Mouse (Mus musculus) ES-E14 (cell line): Measurements from ENCODE around the gene Nmt1. TPM values are rescaled to one million over a fixed set of nuclear protein-coding genes. Genes with fewer than 3 reads are reported as not detected.

Source experiments
- DNase-seq: peaks from one replicate; pipeline ENCODE4 v3.0.0-alpha.2; 2013; ENCODE audit warnings: low read depth, low spot score
- H3K27ac ChIP-seq: 2 replicates; pipeline ENCODE4 v1.5.1; 2012; ENCODE audit warnings: low read depth, mild to moderate bottlenecking, low read length, moderate library complexity, mixed read lengths; ENCODE audit not compliant: poor library complexity, insufficient read depth, severe bottlenecking
- H3K36me3 ChIP-seq: 2 replicates; pipeline ENCODE4 v1.6.1; 2012; ENCODE audit warnings: mild to moderate bottlenecking, low read length, moderate library complexity, mixed read lengths; ENCODE audit not compliant: control insufficient read depth, poor library complexity, insufficient read depth, severe bottlenecking
- H3K4me1 ChIP-seq, 2 experiments: fragments of 150-350 bp in 1 of 2; sonication (generic) in 1 of 2; 2 replicates each; pipeline ENCODE4 v1.6.1; 2012; ENCODE audit warnings: low read length in 2 of 2, mild to moderate bottlenecking in 1 of 2, mixed read lengths in 1 of 2; ENCODE audit not compliant: control insufficient read depth in 2 of 2, insufficient read depth in 2 of 2, poor library complexity in 1 of 2
- H3K4me3 ChIP-seq, 2 experiments: fragments of 150-350 bp in 1 of 2; sonication (generic) in 1 of 2; 2 replicates each; pipeline ENCODE4 v1.5.1; 2012; ENCODE audit warnings: low read length in 2 of 2, low read depth in 1 of 2, mild to moderate bottlenecking in 1 of 2, mixed read lengths in 1 of 2; ENCODE audit not compliant: insufficient read depth in 1 of 2, poor library complexity in 1 of 2, severe bottlenecking in 1 of 2
- H3K9ac ChIP-seq: 2 replicates; pipeline ENCODE4 v1.6.1; 2012; ENCODE audit warnings: low read depth, mild to moderate bottlenecking, low read length, mixed read lengths; ENCODE audit not compliant: poor library complexity, insufficient read depth, severe bottlenecking
- H3K9me3 ChIP-seq: fragments of 150-350 bp; sonication (generic); 2 replicates; pipeline ENCODE4 v1.6.1; 2012; ENCODE audit warnings: low read depth, mild to moderate bottlenecking, low read length; ENCODE audit not compliant: control insufficient read depth, insufficient read depth
- CHD2 ChIP-seq: IDR thresholded peaks from 2 replicates; pipeline ENCODE4 v1.6.1; 2014; ENCODE audit warnings: mild to moderate bottlenecking, low read depth, low read length, inconsistent platforms
- HCFC1 ChIP-seq: IDR thresholded peaks from 2 replicates; pipeline ENCODE4 v1.6.1; 2012; ENCODE audit warnings: low read length, inconsistent platforms, borderline replicate concordance; ENCODE audit not compliant: insufficient read depth
- MAFK ChIP-seq: IDR thresholded peaks from 2 replicates; pipeline ENCODE4 v1.6.1; 2014; ENCODE audit warnings: mild to moderate bottlenecking, low read depth, low read length, inconsistent platforms; ENCODE audit not compliant: insufficient read depth
- ZC3H11A ChIP-seq: IDR thresholded peaks from 2 replicates; pipeline ENCODE4 v1.6.1; 2012; ENCODE audit warnings: low read depth, mild to moderate bottlenecking, inconsistent platforms, low read length, borderline replicate concordance
- ZNF384 ChIP-seq: IDR thresholded peaks from 2 replicates; pipeline ENCODE4 v1.6.1; 2012; ENCODE audit warnings: low read depth, low read length, inconsistent platforms
- in situ Hi-C, 2 experiments: fragments of 600-800 bp; cut with MboI; formaldehyde crosslinking; loops; one replicate each; pipeline ENCODE4 v1.15.1; 2025; ENCODE audit warnings: low sequenced_read_pairs in 2 of 2, inconsistent platforms in 1 of 2; ENCODE audit not compliant: unreplicated experiment in 2 of 2
- total RNA-seq: library from RNA; depleted of rRNA; stranded (reverse); fragments of 300-350 nt; gene quantifications from 2 replicates; pipeline ENCODE4 v1.2.3, GENCODE M21; 2012

Gene Nmt1
- total RNA-seq, 1 experiment = 61.0 TPM

GRCm38 (mm10) chr11:103020713-103021335 is 7.2 kb upstream of the Nmt1 start:
- in situ Hi-C loops = no loop called here
- no peak for TF ChIP-seq ZNF384
- no peak for TF ChIP-seq MAFK
- no peak for TF ChIP-seq CHD2
- no peak for TF ChIP-seq ZC3H11A
- no peak for TF ChIP-seq HCFC1
- Histone ChIP-seq H3K4me3 (no peak overlapping the region), H3K27ac (no peak overlapping the region), H3K9me3 (no peaks in the 10 kb centered on the region), H3K9ac (no peak overlapping the region), H3K36me3 (peaks cover 3% of the 10 kb centered on the region), H3K4me1 (peaks cover 0 to 3% of the 10 kb centered on the region in 2 experiments; a peak in 3 of 4 replicates)
- DNase-seq = no peak

DNA sequence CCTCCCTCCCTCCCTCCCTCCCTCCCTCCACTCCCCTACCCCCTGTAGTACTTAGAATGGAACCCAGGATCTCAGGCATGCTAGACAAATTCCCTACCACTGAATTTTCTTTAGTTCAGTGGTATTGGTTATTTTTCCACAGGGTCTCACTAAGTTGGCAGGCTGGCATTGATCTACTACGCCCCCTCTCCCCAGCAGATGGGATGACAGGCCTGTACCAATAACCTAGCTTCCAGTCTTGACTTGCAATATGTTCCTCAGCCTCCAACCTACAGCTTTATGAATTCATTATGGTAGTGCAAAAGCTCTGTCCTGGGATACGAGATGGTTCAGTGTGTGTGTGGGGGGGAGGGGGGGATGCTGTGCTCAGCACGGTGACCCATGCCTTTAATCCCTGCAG is 4.0 kb upstream of the Nmt1 start:
- in situ Hi-C loops = no loop called here
- TF ChIP-seq ZNF384 (no peak), MAFK (no peak), ZC3H11A (no peak), HCFC1 (no peak), CHD2 (no peak)
- no peak for DNase-seq
- H3K4me3 ChIP-seq = no peak overlapping the region
- no peak overlapping the region for H3K27ac ChIP-seq
- H3K36me3 ChIP-seq = peaks cover 3% of the 10 kb centered on the region
- H3K9me3 ChIP-seq = no peaks in the 10 kb centered on the region
- no peak overlapping the region for H3K9ac ChIP-seq
- H3K4me1 ChIP-seq = no peaks in the 10 kb centered on the region; a peak in 1 of 4 replicates

- Histone ChIP-seq H3K27ac (no peak overlapping the region), H3K36me3 (peaks cover 3% of the 10 kb centered on the region), H3K9me3 (no peaks in the 10 kb centered on the region), H3K4me1 (peaks cover 0 to 3% of the 10 kb centered on the region in 2 experiments; a peak in 2 of 4 replicates), H3K4me3 (no peak overlapping the region), H3K9ac (no peak overlapping the region; the same call in 1 of the 2 replicates)
- in situ Hi-C loops = no loop called here
- no peak for TF ChIP-seq ZNF384
- TF ChIP-seq ZC3H11A = no peak
- no peak for TF ChIP-seq CHD2
- TF ChIP-seq HCFC1 = no peak
- no peak for TF ChIP-seq MAFK
- DNase-seq = no peak
Measured at GRCm38 (mm10) chr11:103026901-103027300, 1.1 kb upstream of the Nmt1 start.

- DNase-seq = no peak
- TF ChIP-seq ZNF384 (no peak), CHD2 (no peak), MAFK (no peak), ZC3H11A (no peak), HCFC1 (no peak)
- in situ Hi-C loops = no loop called here
Measured at GRCm38 (mm10) chr11:103027570-103028175, 317 bp upstream of the Nmt1 start.

More at GRCm38 (mm10) chr11:103027570-103028175, 317 bp upstream of the Nmt1 start:
- Histone ChIP-seq H3K9ac (peak overlapping the region; percentile 98), H3K9me3 (no peaks in the 10 kb centered on the region), H3K4me1 (peaks cover 0 to 3% of the 10 kb centered on the region in 2 experiments; a peak in 2 of 4 replicates), H3K27ac (peak overlapping the region; percentile 30; the same call in 1 of the 2 replicates), H3K4me3 (peak overlapping the region; percentile 92 to 94), H3K36me3 (peaks cover 3% of the 10 kb centered on the region)
